Mouse (Mus musculus) cerebral cortex, adult 2 months (tissue): ENCODE results near the gene Ddx3y.

Experiments used
- WGBS: fragments of 180-500 bp; shearing (Covaris S2); methylation state at CpG from one replicate; pipeline ENCODE4 v1.1.7; 2018; 5-methylcytosine and 5-hydroxymethylcytosine counted together

The Ddx3y gene

DNA sequence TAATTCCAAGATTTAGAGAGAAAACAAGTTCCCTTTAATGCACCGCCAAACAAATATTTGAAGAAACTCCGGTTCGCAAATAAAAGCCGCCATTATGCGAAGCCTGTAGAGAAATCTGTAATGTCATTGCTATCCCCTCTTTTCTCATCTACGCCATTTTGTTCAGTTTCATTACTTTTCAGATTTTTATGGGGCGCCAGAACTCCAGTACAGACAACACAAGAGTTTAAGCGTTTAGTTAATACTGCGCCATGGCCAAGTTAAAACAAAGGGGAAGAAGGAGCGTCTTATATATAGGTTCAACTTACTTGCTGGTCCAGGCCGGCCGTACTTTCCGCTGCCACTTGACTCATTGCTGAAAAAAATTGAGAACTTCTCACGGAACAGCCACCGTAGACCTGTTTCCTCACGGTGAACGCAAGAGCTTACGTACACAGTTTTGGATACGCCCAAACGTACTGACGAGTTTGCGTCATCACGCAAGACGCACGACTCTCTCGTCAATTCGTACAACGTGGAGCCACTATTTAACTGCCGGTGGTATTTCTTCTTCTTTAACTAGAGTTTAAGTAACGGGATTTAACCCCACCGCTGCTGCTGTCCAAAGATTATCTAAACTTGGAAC lies at the start of gene Ddx3y:
Gene Ddx3y (minus strand): TSS at position 459 of the 625 bp plus-strand sequence.
- 15% methylated on average over 31 of the region's 31 CpGs for WGBS

DNA sequence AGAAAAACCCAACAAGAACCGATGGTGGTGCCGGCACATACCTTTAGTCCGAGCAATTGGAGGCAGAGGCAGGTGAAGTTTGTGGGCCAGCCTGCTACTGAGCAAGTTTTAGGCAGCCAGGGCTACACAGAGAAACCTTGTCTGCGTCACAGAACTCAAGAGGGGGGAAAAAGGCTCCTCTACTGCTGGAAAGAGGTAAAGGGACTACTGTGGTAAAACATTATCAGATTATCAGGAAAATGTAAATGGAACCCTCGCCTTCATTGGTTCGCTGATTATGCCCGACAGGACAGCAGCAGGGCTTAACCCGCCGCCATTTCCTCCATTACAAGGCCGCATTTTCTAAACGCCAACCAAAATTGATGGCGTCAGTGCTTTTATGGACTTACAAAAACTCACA lies 694 bp downstream of the Ddx3y start:
- WGBS, result 6% methylated on average over 12 of the region's 12 CpGs

DNA sequence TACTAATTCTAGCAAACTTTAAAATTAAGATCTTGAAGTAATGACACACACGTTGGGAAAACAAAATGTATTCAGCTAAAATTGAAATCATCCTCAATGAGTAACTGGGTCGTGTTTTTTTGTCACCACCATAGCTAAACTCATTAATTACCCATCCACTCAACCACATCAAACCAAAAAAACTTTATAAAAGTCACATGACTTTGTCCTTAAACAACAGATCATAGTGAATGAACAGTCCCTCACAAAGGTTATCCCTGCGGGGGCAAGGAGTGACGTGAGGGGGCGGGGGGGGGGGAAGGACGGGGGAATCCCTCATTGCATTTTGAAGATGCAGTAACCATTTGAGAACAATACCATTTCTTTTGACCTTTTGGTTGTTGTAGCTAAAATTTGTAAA lies 40.3 kb downstream of the Ddx3y start:
- 27% methylated on average over 6 of the region's 6 CpGs for WGBS

DNA sequence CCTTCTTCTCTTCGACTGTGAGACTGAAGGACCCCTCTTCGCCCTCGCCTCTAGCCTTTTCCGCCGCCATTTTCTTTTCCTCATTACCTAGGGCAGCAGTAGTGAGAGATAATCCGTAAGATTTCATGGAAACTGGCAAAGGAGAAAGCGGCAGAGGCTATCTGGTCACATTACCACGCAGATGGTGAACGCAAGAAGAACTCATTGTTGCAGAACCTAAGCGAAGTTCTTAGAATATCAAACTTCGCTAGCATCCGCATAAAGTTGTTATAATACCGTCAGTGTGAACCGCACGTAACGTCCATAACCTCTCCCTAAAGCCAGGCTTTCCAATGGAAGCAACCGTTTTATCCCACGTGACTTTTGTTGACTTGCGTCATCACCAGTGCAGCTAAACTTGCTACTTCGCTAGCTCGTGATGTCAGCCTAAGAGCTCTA lies 41.0 kb downstream of the Ddx3y start, which contains the start of gene Uty:
Gene Uty (minus strand): TSS at position 334 of the 438 bp plus-strand sequence.
- 2% methylated on average over 21 of the region's 21 CpGs for WGBS

DNA sequence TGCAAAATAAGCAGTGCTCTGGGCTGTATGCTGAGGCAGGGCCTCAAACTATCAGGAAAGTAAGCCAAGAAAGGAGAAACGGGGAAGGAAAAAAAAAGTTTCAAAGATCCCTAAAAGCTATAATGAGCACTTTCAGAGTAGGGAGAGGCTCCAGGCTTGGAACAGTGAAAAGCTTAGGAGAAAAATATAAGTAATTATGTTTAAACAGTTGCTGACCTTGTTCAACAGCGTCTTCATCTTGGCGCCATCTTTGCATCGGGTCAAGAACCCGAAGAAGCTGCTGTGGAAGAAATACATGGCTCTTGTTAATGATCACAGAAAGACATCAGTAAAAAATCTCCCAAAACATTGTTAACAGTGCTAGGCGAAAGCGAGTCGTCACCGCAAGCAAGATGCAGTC lies 41.5 kb downstream of the Ddx3y start:
- WGBS, result under 1% methylated on average over 9 of the region's 9 CpGs

DNA sequence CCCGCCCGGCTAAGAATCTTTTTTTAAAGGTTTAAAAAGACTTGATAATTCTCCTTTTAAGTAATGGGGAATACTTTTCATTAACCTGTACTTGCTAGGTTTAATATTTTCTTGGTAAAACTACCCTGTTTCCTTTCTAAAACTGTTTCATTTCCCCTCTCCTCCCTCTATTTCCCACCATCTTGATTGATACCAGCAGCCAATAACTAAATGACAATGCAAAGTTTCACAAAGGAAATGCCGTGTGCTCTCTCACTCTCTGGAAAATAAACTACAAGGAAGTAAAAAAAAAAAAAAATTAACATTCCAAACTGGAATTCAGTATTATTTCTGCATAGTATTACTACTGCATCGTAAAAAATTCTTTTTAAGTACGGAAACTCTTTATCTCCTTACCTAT lies 42.0 kb downstream of the Ddx3y start:
- WGBS, result 53% methylated on average over 5 of the region's 5 CpGs

DNA sequence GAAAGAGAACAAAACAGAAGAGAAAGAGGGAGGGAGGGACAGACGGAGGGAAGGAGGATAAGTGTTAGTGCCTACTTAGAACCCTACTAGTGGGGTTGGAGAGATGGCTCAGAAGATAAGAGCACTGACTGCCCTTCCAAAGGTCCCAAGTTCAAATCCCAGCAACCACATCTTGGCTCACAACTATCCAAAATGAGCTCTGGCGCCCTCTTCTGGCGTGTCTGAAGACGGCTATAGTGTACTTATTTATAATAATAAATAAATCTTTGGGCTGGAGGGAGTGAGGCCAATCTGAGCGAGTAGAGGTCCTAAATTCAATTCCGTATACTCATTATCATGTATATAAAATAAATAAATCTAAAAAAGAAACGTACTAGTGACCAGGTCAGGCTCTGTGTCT lies 66.4 kb downstream of the Ddx3y start:
- 89% methylated on average over 7 of the region's 7 CpGs for WGBS
